Mouse (Mus musculus) embryonic fibroblast, embryonic 13.5 days (primary cell): ENCODE data around the gene Slc35e2. TPM values are rescaled to one million over a fixed set of nuclear protein-coding genes. Genes with fewer than 3 reads are reported as not detected.
A peak's percentile ranks its signal among the peaks of the same experiment; 100 is the strongest.
"Not testable (repeated sequence)": the region's sequence is repeated elsewhere in the genome, so short reads cannot be mapped to it uniquely, and the experiment has no call there.

Experiments
- H3K27ac ChIP-seq: 2 replicates; pipeline ENCODE4 v1.5.1; 2012; ENCODE audit warnings: low read length, control low read depth, inconsistent platforms; ENCODE audit not compliant: insufficient read depth
- H3K4me1 ChIP-seq: 2 replicates; pipeline ENCODE4 v1.6.1; 2011; ENCODE audit warnings: low read length; ENCODE audit not compliant: control insufficient read depth, insufficient read depth
- H3K4me3 ChIP-seq: 2 replicates; pipeline ENCODE4 v1.5.1; 2011; ENCODE audit warnings: mild to moderate bottlenecking, control low read depth, low read length; ENCODE audit not compliant: insufficient read depth
- CTCF ChIP-seq: IDR thresholded peaks from 2 replicates; pipeline ENCODE4 v1.5.1; 2011; ENCODE audit warnings: mild to moderate bottlenecking, control low read depth, low read length, moderate library complexity, borderline replicate concordance; ENCODE audit not compliant: insufficient read depth
- POLR2A ChIP-seq: IDR thresholded peaks from 2 replicates; pipeline ENCODE4 v1.6.1; 2011; ENCODE audit warnings: low read depth, mild to moderate bottlenecking, control low read depth, low read length, moderate library complexity
- polyA plus RNA-seq: library from polyadenylated mRNA; stranded (reverse); fragments of >200 nt; gene quantifications from 2 replicates; pipeline ENCODE4 v1.2.4, GENCODE M21; 2011; ENCODE audit warnings: low read depth; ENCODE audit not compliant: missing spikeins, insufficient read length

Slc35e2 gene
- polyA plus RNA-seq, 1 experiment: 13.5 TPM

DNA sequence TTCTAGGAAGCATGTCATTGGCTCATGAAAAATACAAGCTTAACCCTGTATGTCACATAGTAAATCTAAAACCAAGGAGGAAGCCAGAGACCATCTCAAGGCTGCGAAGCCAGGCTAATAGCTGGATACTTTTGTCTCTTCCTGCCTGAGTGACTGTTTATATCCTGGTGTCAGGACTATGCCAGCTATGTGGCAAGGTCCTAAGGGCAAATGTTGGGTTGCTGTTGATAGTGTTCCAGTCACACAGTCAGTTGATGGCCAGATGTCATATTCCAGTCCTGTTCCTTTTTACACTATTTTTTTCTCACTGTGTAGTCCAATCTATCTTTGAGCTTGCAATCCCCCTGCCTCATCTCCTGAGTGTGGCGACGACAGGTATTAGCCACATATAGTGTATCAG is 12.0 kb downstream of the Slc35e2 start:
- no peak overlapping the region for H3K27ac ChIP-seq
- no peak overlapping the region for H3K4me3 ChIP-seq
- H3K4me1 ChIP-seq: no peaks in the 10 kb centered on the region
- no peak for TF ChIP-seq CTCF
- no peak for TF ChIP-seq POLR2A

DNA sequence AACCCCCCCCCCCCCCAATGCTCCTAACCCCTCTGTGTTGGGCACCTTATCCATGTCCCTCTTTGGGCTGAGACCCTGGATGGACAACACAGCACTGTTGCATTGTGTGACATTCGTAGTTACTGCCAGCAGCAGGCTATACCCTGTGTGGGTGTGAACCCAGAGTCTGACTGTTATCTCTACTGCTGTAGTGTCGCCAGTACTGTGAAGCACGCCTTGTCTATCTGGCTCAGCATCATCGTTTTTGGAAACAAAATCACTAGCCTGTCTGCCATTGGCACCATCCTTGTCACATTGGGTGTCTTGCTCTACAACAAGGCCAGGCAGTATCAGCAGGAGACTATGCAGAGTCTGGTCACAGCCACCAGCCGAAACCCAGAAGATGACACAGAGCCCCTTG is 17.1 kb downstream of the Slc35e2 start:
- Histone ChIP-seq H3K4me3 (no peak overlapping the region), H3K4me1 (no peaks in the 10 kb centered on the region)

DNA sequence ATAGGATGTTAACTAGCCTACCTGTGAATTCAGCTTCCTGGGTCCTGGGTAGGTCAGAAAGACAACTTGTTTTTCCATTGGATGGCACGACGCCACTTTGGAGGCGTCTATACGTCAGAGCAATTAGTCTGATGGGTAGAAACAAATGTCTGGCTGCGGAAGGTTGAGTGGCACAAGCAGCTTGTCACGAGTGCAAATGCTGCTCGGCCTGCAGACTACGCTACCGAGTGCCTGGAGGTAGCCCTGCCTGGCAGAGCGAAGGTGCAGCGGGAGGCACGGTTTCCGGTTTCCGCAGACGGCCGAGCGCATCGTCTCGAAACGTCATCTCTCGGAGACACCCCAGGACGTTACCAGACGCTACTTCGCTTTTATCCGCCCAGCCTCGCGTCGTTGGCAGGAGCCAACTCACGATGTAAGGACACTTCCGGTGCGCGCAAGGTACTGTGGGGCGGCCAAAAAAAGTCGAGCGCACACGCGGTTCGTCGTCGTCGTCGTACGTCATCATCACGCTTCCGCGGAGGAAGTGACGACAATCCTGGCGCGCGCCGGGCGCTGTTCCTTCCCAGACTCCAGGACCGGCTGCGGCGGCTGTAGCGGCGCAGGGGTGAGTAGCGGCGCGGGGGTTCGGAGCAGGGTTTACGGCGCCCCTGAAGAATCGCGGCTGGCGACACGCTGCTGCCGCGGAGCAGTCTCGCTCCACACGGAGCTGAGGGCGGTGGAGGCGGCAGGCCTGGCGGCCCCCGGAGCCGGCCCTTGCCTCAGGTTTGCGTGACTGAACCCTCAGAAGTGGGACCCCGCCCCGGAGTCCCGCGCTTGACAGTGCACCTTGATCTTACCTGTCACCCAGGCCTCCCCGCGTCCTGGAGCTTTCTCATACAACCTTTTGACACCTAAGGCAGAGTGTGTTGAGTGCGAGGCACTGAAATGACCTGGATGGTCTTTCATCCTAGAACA is 23.4 kb downstream of the Slc35e2 start, which contains the start of gene Cdk11b:
Cdk11b (plus strand) TSS at position 517 of the 954 bp plus-strand sequence.
- Histone ChIP-seq H3K4me1 (no peaks in the 10 kb centered on the region), H3K4me3 (peak within 1 kb of the TSS; percentile 92), H3K27ac (peak within 1 kb of the TSS; percentile 80)
- TF ChIP-seq POLR2A (peak; percentile 94), CTCF (no peak)

More for the DNA sequence above, 17.1 kb downstream of the Slc35e2 start:
- H3K27ac ChIP-seq: no peak overlapping the region
- no peak for TF ChIP-seq POLR2A
- TF ChIP-seq CTCF: no peak

DNA sequence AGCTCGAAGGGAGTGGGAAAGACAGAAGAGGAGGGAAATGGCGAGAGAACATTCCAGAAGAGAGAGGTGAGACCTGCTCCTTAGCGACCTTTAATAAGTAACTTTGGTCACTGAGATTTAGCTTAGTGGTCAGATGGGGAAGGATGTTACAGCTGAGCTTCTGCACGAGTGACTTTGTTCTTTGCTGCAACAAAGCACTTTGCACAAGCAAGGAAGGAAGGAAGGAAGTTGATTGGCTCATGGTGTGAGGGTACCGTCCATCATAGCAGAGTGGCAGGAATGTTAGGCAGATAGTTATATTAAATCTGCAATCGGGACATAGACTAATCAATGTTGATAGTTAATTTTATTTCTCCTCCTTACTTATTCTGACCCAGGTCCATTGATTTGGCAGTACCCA is 29.1 kb downstream of the Slc35e2 start:
- no peak overlapping the region for H3K4me3 ChIP-seq
- TF ChIP-seq POLR2A (no peak), CTCF (no peak)
- H3K4me1 ChIP-seq: no peaks in the 10 kb centered on the region
- no peak overlapping the region for H3K27ac ChIP-seq

DNA sequence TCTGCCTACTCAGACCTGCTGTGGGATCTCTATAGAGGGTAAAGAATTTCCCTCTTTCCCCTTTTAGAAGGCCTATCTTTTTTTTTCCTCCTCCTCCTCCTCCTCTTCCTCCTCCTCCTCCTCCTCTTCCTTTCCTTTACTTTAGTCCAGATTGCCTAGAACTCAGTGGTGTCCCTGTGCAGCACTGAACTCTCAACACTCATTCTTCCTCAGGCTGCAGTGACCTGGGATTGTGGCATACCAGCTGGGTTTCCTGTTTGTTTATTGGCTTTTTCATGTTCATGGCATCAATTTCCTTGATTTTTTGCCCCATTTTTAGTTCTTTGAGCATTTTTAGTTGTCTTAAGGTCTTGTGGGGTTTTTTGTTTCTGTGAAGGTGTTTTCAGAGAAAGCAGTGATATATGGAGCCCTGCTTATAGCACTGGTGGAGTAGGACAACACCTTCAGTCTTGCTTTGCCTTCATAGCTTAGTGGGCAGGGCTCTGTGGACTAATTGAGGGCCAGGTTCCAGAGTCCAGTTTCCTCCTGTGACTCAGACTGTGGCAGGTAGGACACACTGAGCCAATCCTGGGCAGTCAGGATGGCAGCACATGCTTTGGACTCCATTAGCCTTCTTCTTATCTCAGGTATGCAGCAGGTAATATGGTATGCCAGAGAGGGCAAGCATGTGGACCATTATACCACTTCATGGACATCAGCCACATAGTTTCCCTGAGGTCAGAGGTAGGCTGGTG is 34.7 kb downstream of the Slc35e2 start:
- H3K27ac ChIP-seq: no peak overlapping the region
- no peak overlapping the region for H3K4me3 ChIP-seq
- TF ChIP-seq POLR2A: no peak
- TF ChIP-seq CTCF: no peak
- no peaks in the 10 kb centered on the region for H3K4me1 ChIP-seq

DNA sequence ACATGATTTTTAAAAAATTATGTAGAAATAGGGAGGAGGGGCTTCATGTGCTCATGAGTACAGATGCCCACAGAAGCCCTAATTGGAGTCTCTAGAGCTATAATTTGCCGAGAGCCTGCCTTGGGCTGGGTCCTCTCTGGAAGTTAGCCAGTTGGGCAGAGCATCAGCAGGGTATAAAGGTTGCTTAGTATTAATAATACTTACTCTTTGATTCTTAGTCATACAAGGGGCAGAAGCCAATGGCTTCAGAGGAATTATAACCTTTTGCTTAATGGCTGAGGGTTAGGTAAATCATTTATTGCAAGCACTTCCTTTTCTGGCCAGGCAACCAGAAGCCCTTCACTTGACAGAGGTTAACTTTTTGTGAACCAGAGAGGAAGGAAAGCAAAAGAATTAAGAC is 42.3 kb downstream of the Slc35e2 start:
- no peak overlapping the region for H3K4me3 ChIP-seq
- no peaks in the 10 kb centered on the region for H3K4me1 ChIP-seq
- TF ChIP-seq POLR2A (no peak), CTCF (no peak)
- no peak overlapping the region for H3K27ac ChIP-seq

DNA sequence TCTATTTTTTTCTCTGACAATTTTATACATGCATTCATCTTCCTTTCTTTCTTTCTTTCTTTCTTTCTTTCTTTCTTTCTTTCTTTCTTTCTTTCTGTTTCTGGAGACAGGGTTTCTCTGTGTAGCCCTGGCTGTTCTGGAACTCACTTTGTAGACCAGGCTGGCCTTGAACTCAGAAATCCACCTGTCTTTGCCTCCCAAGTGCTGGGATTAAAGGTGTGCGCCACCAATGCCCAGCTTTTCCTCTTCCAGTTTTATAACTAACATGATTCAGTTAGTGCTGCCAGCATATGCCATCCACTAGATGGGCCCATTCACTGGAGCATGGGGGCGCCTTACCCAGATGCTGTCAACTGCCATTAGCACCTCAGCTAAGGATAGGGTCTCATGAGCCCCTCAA is 44.1 kb downstream of the Slc35e2 start, which contains the start of gene Gm10563:
Gm10563 (minus strand) TSS at position 101 of the 400 bp plus-strand sequence.
- H3K27ac ChIP-seq: not testable (repeated sequence)

DNA sequence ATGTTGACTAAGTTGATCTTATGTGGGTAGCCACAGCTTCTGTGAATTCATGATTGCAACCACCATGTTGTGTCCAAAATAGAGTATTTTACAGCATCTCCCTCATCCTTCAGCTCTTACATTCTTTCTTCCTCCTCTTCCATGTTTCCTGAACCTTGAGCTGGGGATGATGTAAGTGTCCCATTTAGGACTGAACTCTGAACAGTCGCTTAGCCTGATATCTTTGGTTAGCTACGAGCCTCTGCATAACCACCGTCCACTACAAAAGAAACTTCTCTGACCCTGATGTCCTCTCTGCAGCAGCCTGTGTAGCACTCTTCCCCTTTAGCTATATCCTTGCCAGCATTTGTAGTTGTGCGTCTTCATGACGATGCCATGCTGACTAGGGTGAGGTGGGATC is 44.5 kb downstream of the Slc35e2 start:
- Histone ChIP-seq H3K27ac (no peak overlapping the region), H3K4me1 (no peaks in the 10 kb centered on the region), H3K4me3 (no peak overlapping the region)
- TF ChIP-seq POLR2A: no peak
- no peak for TF ChIP-seq CTCF

More for the DNA sequence above, 44.1 kb downstream of the Slc35e2 start, which contains the start of gene Gm10563:
- not testable (repeated sequence) for H3K4me1 ChIP-seq, H3K4me3 ChIP-seq

DNA sequence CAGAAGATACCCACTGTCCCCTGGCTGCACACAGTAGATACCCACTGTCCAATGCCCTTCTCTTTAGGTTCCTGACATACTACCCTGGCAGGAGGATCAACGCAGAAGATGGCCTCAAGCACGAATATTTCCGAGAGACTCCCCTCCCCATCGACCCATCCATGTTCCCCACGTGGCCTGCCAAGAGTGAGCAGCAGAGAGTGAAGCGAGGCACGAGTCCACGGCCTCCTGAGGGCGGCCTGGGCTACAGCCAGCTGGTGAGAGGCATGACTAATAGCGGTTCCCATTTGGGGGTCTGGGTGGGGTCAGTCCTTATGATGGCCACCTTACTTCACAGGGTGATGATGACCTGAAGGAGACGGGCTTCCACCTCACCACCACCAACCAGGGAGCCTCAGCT is 48.1 kb downstream of the Slc35e2 start:
- TF ChIP-seq CTCF (no peak), POLR2A (no peak)
- H3K4me3 ChIP-seq: no peak overlapping the region
- no peaks in the 10 kb centered on the region; the same call in none of the 2 replicates for H3K4me1 ChIP-seq
- no peak overlapping the region for H3K27ac ChIP-seq
